Mouse (Mus musculus): ENCODE results near the gene Fam178b.

DNA sequence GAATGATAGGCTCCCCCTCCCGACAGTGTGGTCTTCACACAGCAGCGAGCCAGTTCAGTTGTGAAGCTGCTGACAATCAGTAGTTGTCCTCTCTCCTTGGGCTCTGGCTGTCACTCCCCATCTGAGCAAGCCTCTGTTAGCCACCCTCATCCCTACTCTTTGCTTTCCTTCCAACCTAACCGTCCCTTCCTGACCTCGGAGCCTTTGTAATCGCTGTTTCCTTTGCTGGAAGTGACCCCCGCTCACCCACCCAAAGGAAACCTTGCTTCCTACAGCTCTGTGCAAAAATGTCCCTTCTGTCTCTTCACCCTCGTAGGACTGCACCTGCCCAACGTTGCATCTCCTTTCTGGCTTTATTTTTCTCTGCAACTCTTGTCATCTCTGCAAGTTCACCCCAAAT lies 100.8 kb downstream of the Fam178b start:
- no peak for TF ChIP-seq POLR2A (IDR thresholded peaks at IDR 0.05; ENCODE audit: borderline replicate concordance, low read depth, low read length)
- TF ChIP-seq CTCF (IDR thresholded peaks at IDR 0.05; ENCODE audit: low read depth, low read length), result no peak

Measured in bone marrow macrophage, adult 2 months (primary cell).